Mouse (Mus musculus) thymus, adult 18-20 months (tissue): ENCODE data around the gene Dtymk.
A peak's percentile ranks its signal among the peaks of the same experiment; 100 is the strongest.
"Not testable (repeated sequence)": the region's sequence is repeated elsewhere in the genome, so short reads cannot be mapped to it uniquely, and the experiment has no call there.

Experiments
- DNase-seq, 2 experiments: peaks; one replicate each; pipeline ENCODE4 v3.0.0; 2022; ENCODE audit warnings: mixed read lengths in 2 of 2

Gene Dtymk

DNA sequence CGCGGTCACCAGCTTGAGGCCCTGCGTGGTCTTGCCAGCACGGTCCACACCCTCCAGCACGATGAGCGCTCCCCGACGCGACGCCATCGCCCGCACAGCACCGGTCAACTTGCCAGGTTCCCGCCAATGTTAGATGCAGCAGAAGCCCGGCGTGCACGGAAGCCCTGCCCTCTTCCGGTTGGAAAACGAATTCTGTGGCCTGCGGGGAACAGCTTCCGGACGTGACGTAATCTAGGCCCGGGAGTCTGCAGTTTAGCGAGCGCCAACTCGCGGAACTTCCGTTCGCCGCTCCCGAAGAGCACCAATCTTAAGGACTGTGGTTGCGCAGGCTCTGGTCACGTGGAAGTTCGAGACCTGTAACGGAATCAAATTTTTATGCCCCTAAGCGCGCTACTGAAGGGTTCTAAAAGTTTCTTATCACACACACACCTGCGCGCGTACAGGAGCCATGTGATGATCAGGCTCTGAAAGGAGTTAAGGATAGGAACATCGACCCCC is at the start of gene Dtymk:
TSS of gene Dtymk (minus strand) at position 194 of the 498 bp plus-strand sequence.
- peak; percentile 87 to 92 for DNase-seq

DNA sequence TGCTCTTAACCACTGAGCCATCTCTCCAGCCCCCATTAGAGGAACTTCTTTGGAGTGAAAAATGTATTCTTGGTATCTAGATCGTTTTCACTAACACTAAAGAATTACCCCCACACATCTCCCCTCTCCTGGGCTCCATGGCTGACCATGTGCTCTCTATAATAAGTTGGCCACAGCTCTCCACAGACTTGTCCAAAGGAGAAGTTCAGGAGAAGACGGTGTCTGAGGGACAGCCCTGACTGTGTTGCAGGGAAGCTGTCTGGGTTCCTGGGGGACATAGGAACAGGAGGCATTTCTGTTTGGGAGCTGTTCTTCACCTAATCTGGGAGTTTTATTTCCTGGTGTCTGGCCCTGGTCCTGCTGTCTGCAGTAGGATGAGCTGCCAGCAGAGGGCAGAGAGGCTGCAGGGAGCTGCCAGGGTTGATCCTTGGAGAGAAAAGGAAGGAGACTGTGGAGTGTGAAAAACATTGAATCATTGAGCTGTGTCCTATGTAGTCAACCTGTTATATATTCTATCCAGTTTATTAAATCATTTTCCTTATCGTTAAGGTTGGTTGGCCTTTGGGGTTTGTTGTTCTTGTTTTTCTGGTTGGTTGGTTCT is 44.1 kb upstream of the Dtymk start:
- not testable (repeated sequence) for DNase-seq

DNA sequence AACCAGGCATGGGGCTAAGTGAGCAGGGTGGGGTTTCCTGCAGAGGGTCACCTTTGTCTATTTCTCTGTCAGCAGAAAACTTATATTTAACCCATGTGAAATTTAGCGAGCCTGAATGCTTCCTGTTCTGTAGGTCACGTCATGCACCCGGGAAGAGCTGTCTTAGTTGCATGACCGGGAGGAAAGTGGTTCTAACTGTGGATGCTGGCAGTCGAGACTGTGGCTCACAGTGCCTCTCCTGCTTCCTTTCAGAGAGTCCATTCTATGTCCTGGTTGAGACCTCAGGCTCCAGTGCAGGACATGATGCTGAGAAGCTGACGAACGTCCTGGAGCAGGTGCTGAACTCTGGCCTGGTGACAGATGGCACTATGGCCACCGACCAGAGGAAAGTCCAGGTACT is 36.8 kb upstream of the Dtymk start:
- not testable (repeated sequence) for DNase-seq

DNA sequence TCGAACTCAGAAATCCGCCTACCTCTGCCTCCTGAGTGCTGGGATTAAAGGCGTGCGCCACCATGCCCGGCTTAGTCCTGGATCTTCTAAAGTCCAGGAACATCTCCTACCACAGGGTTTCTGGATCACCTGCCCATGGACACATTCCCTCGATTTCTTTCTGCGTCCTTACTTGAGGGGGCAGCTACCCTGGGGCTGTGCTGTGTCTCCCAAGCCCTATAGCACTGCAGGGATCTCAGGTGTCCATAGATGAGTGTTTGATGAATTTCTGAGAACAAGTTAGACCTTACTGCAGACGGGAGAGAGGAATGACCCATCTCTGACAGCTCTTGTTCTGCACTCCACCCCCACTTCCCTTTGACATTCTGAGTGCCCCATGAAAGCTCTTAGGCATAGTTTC is 35.6 kb upstream of the Dtymk start:
- no peak for DNase-seq

DNA sequence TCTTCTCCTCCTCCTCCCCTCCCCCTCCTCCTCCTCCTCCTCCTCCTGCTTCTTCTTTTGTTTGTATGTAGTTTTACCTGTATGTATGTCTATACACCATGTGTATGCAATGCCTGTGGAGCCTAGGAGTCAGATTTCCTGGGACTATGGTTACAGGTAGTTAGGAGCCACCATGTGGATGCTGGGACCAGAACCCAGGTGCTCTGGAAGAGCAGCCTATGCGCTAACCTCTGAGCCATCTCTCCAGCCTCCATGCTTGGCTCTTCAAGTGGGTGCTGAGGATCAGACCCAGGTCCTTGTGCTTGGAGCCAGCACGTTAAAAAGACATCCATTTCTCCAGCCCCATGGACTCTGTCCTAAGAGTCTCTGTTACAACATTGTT is 34.8 kb upstream of the Dtymk start:
- no peak for DNase-seq

DNA sequence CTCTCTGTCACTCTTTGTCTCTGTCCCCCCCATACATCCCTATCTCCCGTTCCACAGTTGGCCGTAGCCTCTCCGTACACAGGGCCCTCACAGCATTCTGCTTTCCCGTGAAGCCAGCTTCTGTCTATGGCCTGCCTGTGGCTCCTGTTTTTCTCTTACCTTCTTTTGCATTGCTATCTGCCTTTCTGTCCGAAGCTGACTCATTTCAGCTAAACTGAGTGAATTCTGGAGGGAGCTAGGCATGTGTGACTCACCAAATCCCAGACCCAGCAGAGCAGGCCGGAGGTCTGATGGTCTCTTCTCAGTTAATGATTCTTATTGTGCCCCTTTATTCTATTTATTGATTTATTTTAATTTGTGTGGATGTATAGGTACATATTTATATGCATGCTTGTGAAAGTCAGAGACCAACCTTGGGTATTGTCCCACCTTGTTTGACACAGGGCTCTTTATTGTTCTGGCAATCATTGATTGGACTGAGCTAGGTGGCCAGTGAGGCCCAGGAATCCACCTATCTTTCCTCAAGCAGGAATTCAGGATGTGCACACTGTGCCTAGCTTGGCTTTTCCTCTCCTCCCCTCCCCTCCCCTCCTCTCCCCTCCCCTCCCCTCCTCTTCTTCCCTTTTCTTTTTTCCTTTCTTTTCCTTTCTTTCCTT is 34.3 kb upstream of the Dtymk start:
- no peak for DNase-seq

DNA sequence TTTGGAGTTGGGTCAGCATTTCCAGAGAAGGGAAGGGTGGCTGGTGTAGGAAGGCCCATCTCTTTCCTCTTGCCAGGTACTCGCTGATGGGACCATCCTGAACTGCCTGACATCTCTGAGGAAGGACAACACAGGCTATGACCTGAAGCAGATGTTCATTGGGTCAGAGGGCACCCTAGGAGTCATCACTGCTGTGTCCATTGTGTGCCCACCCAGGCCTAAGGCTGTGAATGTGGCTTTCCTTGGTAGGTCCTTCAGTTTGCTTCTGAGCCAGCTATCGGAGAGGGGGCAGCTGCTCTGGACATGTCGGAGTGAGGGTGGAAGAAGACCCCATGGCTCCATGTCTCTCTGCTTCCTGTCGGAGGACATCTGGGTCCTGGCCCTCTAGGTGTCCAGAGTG is 33.5 kb upstream of the Dtymk start:
- no peak for DNase-seq

DNA sequence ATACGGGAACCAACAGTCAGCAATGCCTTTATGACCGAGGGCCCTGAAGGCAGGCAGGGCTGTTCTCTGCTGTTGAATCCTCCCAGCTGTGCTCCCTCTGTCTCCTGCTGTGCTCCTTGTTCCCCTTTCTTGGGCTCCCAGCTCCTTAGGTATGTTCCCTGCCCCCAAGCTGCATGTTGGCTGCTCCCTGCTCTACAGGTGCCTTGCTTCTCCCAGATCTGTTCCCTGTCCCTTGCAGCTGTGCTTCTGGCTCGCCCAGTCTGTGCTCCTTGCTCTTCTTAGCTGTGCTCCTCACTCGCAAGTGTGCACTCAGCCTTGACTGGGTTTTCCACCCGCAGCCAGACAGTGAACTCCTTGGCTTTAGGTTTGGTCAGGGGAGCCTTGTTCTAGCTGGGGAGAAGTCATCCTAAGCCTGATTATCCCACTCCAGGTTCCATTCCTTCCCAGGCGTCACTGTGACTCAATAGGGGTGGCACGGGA is 33.0 kb upstream of the Dtymk start:
- no peak for DNase-seq

DNA sequence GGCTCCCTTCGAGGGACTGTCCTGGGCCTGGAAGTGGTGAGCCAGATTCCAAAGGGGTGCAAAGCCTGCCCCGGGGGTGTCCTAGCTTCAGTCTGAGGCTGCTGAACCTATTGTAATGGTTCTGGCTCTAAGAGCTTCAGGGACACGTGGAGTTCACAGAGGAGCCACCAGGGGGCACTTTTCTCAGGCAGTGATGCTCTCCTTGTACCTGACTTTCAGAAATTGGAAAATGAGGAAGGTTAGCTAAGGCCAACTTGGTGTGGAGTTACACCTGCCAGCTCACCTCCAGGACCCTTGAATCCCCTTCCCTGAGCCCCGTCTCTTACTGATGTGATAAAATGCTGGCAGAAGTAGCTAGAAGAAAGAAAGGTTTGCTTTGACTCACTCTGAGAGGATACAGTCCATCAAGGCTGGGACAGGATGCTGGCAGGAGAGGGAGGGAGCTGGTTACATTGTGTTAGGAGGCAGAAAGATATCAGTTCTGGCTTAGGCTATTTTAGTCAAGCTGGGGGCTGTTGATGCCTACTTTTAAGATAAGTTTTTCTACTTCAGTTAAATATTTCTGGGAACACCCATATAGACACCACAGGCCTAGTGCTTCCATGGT is 31.1 kb upstream of the Dtymk start:
- not testable (repeated sequence) for DNase-seq

DNA sequence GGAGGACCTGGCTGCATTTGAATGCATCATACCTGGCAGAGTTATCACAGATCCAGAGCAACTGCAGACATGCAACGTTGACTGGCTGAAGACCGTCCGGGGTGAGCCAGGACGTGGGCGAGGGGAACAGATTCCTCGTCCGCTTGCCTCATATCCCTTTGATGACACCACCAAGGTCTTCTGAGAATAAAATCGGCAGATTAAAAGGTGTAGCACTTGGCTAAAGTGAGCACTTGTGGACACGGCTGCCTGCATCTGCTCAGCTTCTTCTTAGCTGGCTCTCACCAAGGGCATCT is 24.8 kb upstream of the Dtymk start:
- no peak for DNase-seq

DNA sequence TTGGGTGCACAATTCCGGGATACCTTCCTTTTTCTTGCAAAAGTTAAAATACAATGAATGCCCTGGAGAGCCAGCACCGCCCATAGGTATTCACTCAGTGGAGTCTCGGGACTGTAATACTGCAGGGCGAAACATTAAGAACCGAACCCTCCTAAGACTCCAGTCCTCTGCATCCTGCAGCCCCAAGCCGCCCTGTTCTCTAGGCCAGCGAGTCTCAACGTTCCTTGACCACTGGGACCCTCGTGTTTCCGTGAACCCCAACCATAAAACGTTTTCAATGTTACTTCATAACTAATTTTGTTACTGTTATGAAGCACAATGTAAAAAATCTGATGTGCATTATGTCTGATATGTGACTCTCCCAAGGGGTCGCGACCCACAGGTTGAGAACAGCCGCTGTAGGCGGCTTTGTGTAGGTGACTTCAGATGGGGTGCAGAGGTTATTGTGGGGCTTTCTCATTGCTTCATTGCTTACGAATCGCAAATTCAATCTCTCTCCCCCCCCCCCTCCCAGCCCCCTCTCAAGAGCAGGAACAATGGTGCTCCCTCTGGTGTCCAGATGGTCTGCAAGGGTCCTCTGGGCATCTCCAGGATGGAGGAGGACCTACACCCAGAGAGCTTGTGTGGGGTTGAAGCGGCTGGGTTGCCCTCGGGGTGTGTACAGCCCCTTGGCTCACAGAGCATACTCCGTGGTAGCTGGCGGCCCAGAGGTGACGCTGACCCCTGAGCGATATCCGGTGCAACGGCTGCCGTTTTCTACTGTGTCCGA is 24.2 kb upstream of the Dtymk start:
- no peak for DNase-seq

DNA sequence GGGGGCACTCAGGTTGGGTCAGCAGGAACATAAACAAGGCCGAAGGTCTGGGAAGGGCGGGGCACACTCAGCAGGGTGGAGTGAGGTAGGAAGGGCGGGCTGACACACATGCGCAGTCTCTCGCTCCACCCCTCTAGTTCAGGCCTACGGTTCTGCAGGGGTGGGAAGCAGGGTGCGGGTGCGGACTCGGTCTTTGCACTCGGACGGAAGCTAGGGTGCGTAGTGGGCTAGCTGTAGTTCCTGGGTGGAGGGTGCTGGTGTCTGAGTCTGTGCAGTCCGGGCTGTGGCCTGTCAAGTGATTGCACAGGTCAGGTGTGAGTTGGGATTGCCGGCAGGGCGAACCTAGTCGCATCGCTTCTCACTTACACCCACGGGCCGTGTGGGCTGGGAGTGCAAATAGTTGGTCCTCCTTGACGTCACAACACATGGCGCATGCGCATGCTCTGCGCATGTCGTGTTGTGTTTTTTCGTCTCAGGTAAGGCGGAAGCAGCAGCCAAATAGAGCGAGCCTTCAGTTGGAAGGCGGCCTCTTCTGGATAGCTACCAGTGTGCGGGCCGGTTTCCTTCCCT is 23.5 kb upstream of the Dtymk start:
- DNase-seq = peak; percentile 89 to 95

DNA sequence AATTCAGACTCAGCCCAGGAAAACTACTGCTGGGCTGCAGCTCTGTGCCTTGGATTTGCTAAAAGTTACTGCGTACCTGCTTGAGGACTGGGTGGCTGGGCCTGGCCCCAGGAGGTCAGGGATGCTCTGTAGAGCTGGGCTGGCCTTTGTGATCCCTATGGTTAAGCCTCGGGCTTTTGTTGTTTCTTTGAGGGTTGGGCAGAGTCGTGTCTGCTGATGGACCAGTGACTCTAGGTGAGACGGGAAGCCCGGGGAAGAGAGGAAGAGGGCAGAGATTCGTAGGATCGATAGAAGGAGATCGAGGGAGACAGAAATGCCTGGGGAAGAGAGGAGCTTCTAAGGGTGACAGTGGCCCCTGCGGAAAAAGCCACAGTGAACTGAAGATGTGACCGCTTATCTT is 22.9 kb upstream of the Dtymk start, which contains the start of gene D2hgdh:
TSS of gene D2hgdh (plus strand) at position 301 of the 400 bp plus-strand sequence.
- no peak for DNase-seq

DNA sequence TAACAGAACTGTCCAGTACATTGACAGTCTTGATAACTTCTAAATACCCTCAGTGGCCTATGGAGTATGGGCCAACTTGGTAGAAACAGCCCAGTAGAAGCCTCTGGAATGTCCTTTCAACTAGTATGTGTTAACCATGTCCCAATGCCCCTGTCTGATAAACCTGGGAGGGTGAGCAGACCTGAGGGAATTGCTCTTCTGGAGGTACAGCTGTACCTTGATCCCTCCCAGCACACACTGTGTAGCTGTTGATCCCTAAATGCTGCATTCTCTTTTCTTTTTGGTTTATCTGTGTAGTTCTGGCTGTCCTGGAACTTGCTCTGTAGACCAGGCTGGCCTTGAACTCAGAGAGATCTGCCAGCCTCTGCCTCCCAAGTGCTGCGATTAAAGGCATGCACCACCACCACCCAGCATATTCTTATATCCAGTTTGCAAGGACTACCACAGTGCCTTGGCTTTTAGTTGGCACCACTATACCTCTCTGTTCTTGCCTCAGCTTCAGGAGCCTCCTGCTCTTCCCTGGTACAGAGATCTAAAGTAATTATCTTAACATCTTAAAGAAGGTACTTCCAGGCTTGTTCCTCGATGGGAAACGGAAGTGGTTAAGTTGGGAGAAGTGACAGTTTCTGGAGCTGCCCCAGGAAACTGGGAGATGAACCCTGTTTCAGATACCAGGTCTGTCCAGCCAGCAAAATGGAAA is 22.2 kb upstream of the Dtymk start:
- DNase-seq = no peak

DNA sequence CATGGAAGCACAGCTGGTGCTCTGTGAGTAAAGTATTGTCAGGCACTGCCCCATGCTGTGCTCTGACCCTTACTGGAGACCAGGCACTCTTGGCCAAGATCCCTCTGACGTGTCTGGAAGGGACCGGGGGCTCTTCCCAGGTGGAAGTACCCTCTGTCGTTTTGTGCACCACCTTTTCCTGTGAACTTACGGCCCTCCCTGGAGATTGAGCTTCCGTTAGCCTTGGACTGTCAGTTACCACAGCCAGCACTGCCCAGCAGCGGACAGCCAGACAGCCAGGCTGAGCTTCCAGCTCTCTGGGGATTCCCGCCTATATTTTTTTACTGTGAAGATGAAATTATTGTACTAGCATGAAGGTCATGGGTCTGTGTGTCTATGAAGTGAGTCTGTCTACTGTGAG is 17.0 kb upstream of the Dtymk start:
- DNase-seq = no peak

DNA sequence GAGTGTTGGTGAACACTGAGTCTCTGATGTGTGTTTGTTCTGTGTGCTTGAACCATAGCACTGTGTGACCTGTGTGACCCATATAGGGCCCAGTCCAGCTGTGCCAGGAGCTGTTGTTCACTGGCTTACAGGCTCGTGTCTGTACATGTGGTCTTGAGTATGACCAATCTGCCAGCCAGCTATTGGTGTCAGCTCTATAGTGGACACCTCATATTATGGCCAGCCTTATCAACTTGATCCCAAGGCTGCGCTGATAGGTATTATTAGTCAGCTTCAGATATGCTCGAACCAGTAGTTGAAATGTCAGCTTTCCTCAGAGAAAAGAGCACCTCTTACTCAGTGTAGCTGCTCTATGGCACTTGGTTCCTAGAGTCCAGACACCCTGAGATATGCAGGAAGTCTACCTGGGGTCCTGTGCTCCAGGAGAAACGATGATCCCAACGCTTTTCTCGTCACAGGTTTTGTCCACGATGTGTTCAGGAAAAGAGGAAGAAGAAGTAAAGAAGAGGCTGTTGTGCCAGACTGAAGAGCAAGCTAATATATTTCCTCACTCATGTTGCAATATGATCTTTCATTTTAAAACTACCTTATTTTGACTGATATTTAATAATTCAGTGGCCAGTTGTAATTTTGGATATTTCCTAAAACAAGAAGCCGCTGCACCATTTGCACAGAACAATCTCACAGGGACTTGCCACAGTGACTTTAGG is 16.2 kb upstream of the Dtymk start:
- no peak for DNase-seq

DNA sequence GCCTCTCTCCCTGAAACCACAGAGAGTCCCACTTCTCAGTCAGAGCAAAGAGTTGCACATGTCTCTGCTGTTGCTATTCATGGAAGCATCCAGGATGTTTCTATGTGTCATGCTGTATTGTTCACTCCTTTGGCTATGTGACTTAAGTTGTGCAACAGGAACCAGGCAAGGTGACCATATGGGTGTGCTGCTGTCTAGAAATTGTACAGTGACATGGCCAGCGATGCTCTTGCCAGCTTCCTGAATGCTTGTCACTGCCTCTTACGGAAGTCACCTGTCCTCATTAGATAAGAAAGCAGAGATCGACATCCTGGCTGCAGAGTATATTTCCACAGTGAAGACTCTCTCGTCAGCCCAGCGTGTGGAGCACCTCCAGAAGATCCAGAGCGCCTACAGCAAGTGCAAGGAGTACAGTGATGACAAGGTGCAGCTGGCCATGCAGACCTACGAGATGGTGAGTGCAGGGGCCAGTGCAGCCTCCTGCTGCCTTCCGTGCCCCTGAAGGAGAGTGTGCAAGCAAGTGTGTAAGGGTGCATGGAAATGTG is 9.8 kb upstream of the Dtymk start:
- no peak for DNase-seq

DNA sequence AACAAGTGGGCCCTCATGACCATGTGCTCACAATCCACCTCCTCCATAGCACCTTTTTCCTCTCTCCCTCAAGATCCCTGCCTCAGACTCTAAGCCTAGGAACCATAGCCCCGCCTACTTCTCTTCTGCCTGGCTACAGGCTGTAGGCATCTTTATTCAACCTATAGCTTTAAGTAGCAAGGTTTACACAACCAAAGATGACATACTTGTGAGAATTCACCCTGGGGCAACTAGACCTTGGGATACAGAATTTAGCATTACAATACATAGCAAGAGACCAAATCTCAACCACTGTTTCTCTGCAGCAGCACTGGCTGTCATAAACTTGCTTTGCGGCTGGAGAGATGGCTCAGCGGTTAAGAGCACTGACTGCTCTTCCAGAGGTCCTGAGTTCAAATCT is 8.3 kb upstream of the Dtymk start:
- no peak for DNase-seq

DNA sequence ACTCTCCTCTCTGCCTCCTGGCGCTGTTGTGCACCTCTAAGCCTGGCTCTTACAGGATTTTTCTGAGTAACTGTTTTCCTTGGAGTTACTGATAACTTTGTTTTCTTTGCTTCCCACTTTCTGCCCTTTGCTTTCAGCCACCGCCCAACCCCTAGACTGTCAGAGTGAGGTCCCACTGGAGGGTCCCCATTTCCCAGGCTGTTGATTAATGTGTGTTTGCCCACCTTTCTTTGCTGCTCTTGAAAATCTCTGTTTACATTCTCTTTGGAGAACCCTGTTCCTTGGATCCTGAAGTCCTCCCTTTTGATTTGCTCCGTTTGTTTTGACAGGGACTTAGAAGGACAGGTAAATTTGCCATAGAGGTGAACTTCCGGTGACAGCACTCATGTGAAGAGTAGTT is 7.1 kb upstream of the Dtymk start:
- no peak for DNase-seq

DNA sequence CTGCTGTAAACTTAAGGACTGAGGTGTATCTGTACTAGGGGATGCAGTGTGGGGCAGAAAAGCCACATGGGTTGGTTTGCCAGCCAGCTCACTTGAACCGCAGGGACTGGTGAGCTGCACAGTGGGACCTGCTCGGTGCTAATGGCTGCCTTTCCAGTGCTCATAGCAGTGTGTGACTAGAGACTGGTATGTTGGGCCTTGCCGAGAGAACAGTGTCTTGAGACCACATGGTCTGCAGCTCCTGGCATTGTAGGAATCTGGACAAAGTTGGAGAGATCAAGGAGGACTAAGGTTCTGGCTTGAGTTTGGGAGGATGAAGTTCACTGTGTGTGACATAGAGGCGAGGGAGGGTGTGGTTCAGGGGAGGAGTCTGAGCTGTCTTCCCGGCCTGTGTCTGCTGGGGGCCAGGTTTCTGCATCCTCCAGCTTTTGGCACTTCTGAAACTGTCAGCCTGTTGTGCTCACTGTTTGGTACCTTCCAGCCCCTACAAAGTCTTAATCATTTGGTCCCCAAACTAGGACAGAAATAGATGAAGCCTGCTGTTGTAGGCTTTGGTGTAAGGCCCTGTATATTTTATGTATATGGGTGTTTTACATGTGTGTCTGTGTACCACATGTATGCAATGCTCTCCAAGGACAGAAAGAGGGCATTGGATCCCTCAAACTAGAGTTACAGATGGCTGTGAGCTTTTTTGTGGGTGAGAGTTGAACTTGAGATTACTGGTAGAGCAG is 3.7 kb upstream of the Dtymk start:
- DNase-seq = no peak

DNA sequence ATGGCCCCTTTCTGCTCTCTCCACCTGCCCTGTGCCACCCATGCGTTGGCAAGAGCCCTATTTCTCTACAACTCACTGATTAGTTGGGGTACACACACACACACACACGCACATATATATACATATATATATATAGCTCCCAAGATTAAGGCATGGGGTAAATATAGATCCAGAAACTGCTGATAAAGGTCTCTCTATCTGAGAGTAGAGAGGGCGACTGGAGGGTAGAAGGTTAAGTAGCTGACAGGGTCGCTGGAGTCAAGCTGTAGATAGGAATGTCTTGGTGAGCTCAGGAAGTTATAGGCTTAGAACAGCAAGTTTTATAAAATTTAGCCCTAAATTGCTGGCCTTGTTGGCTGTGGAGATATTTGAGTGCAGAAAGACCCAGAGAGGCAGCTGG is 3.1 kb upstream of the Dtymk start:
- no peak for DNase-seq
